Mouse (Mus musculus): ENCODE results near the gene Tha1. TPM values are rescaled to one million over a fixed set of nuclear protein-coding genes. Genes with fewer than 3 reads are reported as not detected.

Gene Tha1
- polyA plus RNA-seq, 1 experiment from 2014 or later = 4.9 TPM

- H3K4me3 ChIP-seq = no peak overlapping the region
- peaks cover 54% of the 10 kb centered on the region for H3K27me3 ChIP-seq (replicated peaks)
- no peaks in the 10 kb centered on the region for H3K9me3 ChIP-seq (replicated peaks)
- no peaks in the 10 kb centered on the region for H3K36me3 ChIP-seq
- H3K27ac ChIP-seq (ENCODE audit: poor library complexity, severe bottlenecking) = no peak overlapping the region
- no peaks in the 10 kb centered on the region for H3K4me1 ChIP-seq (replicated peaks)
- 57% methylated on average over 6 of the region's 6 CpGs for WGBS
- no peak overlapping the region for H3K4me2 ChIP-seq
- no peak for ATAC-seq (ENCODE audit: insufficient number of reproducible peaks, low FRiP score)
- H3K9ac ChIP-seq = 0 out of 2 replicates have a peak overlapping the region, but pooled peaks have one; percentile 35
Observed at GRCm38 (mm10) chr11:117865988-117866387, 7.3 kb downstream of the Tha1 start.

DNA sequence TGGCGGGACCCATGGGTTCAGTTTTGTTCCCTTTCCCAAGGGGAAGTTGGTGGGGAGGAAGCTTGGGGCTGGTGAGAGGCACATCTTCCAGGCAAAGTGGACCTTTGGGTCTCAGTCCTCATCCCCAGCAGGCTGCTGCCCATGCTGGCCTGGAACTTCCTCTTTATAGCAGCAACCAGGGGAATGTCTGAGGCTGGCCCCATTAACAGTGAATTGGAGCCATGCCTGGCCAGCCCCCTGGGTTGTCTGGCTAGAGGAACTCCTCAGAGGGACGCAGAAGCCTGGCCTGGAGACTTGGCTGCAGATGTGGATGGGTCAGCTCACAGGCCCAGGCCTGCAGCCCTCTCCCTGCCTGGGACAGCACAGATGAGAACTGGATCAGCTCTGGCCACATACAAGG, 8.5 kb downstream of the Tha1 start:
- H3K4me3 ChIP-seq = no peak overlapping the region

DNA sequence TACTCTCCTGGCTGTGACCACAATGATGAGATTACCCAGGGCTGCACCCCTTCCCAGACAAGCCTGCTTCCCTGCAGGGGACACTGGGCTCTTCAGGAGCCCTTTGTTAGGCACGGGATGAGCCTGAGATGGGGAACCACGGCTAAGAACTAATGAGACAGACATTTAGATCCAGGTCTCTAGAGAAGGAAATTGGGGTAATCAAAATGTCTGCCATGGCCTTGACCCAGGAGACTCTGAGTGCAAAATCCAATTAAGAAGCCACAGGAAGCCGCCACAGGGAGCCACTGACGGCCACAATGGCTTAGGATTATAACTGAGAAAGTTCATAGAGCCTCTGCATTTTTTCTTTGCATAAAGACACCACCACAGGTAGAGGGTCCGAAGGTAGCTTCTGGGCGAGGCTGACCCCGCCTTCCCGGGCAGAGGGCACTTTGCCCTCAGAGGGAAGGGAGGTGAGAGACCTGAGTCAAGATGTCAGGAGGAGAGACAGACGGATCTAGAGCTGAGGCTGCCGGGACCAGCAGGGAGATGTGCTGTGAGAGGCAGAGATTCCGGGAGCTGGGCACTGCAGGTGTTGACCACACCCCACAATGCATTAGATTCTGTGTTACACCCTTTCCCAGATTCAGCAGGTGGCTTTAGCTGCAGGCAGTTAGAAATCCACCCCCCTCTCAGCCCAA, 10.0 kb downstream of the Tha1 start:
- Histone ChIP-seq H3K4me3 (no peak overlapping the region), H3K36me3 (no peaks in the 10 kb centered on the region), H3K9ac (no peak overlapping the region), H3K27ac (ENCODE audit: poor library complexity, severe bottlenecking) (no peak overlapping the region), H3K9me3 (replicated peaks) (no peaks in the 10 kb centered on the region), H3K27me3 (replicated peaks) (peaks cover 80% of the 10 kb centered on the region), H3K4me1 (replicated peaks) (peaks cover 10% of the 10 kb centered on the region), H3K4me2 (no peak overlapping the region)
- WGBS = 33% methylated on average over 11 of the region's 11 CpGs
- ATAC-seq (ENCODE audit: insufficient number of reproducible peaks, low FRiP score) = no peak

More for the DNA sequence above, 8.5 kb downstream of the Tha1 start:
- Histone ChIP-seq H3K9ac (no peak overlapping the region), H3K27ac (ENCODE audit: poor library complexity, severe bottlenecking) (no peak overlapping the region), H3K4me1 (replicated peaks) (peaks cover 10% of the 10 kb centered on the region), H3K36me3 (no peaks in the 10 kb centered on the region), H3K4me2 (no peak overlapping the region), H3K27me3 (replicated peaks) (peaks cover 66% of the 10 kb centered on the region), H3K9me3 (replicated peaks) (no peaks in the 10 kb centered on the region)
- 61% methylated on average over 2 of the region's 2 CpGs for WGBS
- no peak for ATAC-seq (ENCODE audit: insufficient number of reproducible peaks, low FRiP score)

- Histone ChIP-seq H3K27me3 (replicated peaks) (peaks cover 76% of the 10 kb centered on the region), H3K4me3 (0 out of 2 replicates have a peak within 1 kb of the TSS, but pooled peaks have one; percentile 4), H3K4me1 (replicated peaks) (peaks cover 10% of the 10 kb centered on the region), H3K4me2 (peak within 1 kb of the TSS; percentile 49), H3K36me3 (peaks cover 24% of the 10 kb centered on the region), H3K27ac (ENCODE audit: poor library complexity, severe bottlenecking) (no peak within 1 kb of the TSS), H3K9ac (0 out of 2 replicates have a peak within 1 kb of the TSS, but pooled peaks have one; percentile 13), H3K9me3 (replicated peaks) (no peaks in the 10 kb centered on the region)
- 3% methylated on average over 23 of the region's 23 CpGs for WGBS
- no peak for ATAC-seq (ENCODE audit: insufficient number of reproducible peaks, low FRiP score)
Observed at GRCm38 (mm10) chr11:117860601-117861000, 12.7 kb downstream of the Tha1 start, which contains the start of gene Tmem235. Gene Tmem235, plus strand, starts transcription at chr11:117860752.

DNA sequence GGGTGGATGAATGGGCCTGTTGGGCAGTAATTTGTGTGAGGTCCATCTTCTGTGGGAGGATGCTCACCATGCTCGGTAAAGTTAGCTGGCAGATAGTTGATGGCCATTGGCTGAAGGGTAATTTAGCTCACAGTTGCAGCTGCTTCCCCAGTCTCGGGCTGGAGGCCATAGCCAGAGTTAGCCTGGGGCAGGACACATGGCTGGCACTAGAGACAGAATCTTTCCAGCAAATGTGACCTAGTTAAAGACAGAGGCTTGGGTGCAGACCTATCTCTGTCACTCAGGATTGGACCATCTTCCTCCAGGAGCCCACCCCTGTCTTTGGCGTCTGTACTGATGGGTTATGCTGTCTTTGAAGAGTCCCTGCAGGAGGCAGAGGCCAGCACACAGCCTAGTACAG, 14.9 kb downstream of the Tha1 start:
- Histone ChIP-seq H3K9me3 (replicated peaks) (no peaks in the 10 kb centered on the region), H3K27me3 (replicated peaks) (peaks cover 55% of the 10 kb centered on the region), H3K36me3 (peaks cover 43% of the 10 kb centered on the region), H3K27ac (ENCODE audit: poor library complexity, severe bottlenecking) (no peak overlapping the region), H3K4me1 (replicated peaks) (peaks cover 10% of the 10 kb centered on the region), H3K4me3 (no peak overlapping the region), H3K9ac (no peak overlapping the region), H3K4me2 (no peak overlapping the region)
- WGBS = 54% methylated on average over 3 of the region's 3 CpGs
- no peak for ATAC-seq (ENCODE audit: insufficient number of reproducible peaks, low FRiP score)

DNA sequence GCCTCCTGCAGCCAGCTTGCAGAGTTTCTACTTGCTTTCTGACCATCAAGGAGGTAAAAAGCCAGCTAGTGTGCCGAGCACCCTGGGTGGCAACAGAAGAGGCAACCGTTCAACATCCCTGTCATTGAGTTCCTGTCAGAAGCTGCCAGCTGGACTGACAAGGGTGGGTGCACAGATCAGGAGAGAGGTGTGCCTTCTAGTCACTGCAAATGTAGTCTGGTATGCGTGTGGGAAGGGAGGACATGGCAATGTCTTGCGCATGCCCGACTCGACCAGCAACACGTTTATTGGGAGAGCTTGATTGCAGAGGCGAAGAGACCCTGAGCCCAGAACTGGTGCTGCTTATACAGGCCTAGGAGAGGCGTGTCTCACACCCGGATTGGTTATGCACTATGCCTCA, 15.8 kb downstream of the Tha1 start:
- H3K36me3 ChIP-seq = peaks cover 52% of the 10 kb centered on the region
- no peak overlapping the region for H3K27ac ChIP-seq (ENCODE audit: poor library complexity, severe bottlenecking)
- H3K9me3 ChIP-seq (replicated peaks) = no peaks in the 10 kb centered on the region
- H3K4me3 ChIP-seq = no peak overlapping the region
- ATAC-seq (ENCODE audit: insufficient number of reproducible peaks, low FRiP score) = no peak
- 94% methylated on average over 10 of the region's 10 CpGs for WGBS
- H3K9ac ChIP-seq = no peak overlapping the region
- H3K4me2 ChIP-seq = no peak overlapping the region
- peaks cover 45% of the 10 kb centered on the region for H3K27me3 ChIP-seq (replicated peaks)
- peaks cover 10% of the 10 kb centered on the region for H3K4me1 ChIP-seq (replicated peaks)

GRCm38 (mm10) chr11:117855975-117856374, 17.3 kb downstream of the Tha1 start:
- H3K4me3 ChIP-seq = no peak overlapping the region
- H3K9ac ChIP-seq = no peak overlapping the region
- H3K27me3 ChIP-seq (replicated peaks) = peaks cover 30% of the 10 kb centered on the region
- ATAC-seq (ENCODE audit: insufficient number of reproducible peaks, low FRiP score) = no peak
- H3K4me2 ChIP-seq = no peak overlapping the region
- WGBS = 71% methylated on average over 1 of the region's 1 CpGs
- H3K4me1 ChIP-seq (replicated peaks) = peaks cover 12% of the 10 kb centered on the region
- H3K9me3 ChIP-seq (replicated peaks) = no peaks in the 10 kb centered on the region
- H3K27ac ChIP-seq (ENCODE audit: poor library complexity, severe bottlenecking) = no peak overlapping the region
- H3K36me3 ChIP-seq = peaks cover 63% of the 10 kb centered on the region

DNA sequence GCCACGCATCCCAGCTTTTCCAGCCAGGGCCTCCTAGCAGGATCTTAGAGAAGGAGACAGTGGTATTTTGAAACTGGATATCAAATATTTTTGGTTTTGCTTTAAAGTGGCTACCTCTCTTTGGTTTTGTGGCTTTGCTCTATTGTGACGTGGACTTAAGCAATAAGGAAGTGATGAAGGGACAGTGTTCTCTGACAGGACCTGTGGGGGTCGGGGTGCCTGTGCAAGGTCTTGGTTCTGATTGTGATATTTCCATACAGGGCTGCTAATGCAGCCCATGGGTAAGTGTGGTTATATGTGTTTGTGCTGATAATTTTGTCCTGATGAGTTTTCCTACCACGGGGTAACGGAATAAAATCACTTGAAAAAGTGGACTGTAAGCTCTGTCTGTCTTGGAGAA, 17.9 kb downstream of the Tha1 start:
- Histone ChIP-seq H3K27ac (ENCODE audit: poor library complexity, severe bottlenecking) (no peak overlapping the region), H3K4me2 (no peak overlapping the region), H3K4me1 (replicated peaks) (peaks cover 12% of the 10 kb centered on the region), H3K27me3 (replicated peaks) (peaks cover 24% of the 10 kb centered on the region), H3K9me3 (replicated peaks) (no peaks in the 10 kb centered on the region), H3K9ac (no peak overlapping the region), H3K4me3 (no peak overlapping the region), H3K36me3 (peaks cover 65% of the 10 kb centered on the region)
- 93% methylated on average over 5 of the region's 5 CpGs for WGBS
- ATAC-seq (ENCODE audit: insufficient number of reproducible peaks, low FRiP score) = no peak

GRCm38 (mm10) chr11:117854241-117854640, 19.0 kb downstream of the Tha1 start:
- Histone ChIP-seq H3K9me3 (replicated peaks) (no peaks in the 10 kb centered on the region), H3K9ac (no peak overlapping the region), H3K4me2 (no peak overlapping the region), H3K27me3 (replicated peaks) (peaks cover 13% of the 10 kb centered on the region), H3K4me3 (no peak overlapping the region), H3K27ac (ENCODE audit: poor library complexity, severe bottlenecking) (no peak overlapping the region), H3K4me1 (replicated peaks) (peaks cover 17% of the 10 kb centered on the region), H3K36me3 (peaks cover 65% of the 10 kb centered on the region)
- no peak for ATAC-seq (ENCODE audit: insufficient number of reproducible peaks, low FRiP score)
- WGBS = 88% methylated on average over 9 of the region's 9 CpGs

- 91% methylated on average over 3 of the region's 3 CpGs for WGBS
- peaks cover 23% of the 10 kb centered on the region for H3K4me1 ChIP-seq (replicated peaks)
- H3K27ac ChIP-seq (ENCODE audit: poor library complexity, severe bottlenecking) = no peak overlapping the region
- H3K36me3 ChIP-seq = peaks cover 63% of the 10 kb centered on the region
- H3K4me3 ChIP-seq = no peak overlapping the region
- H3K27me3 ChIP-seq (replicated peaks) = no peaks in the 10 kb centered on the region
- no peaks in the 10 kb centered on the region for H3K9me3 ChIP-seq (replicated peaks)
- no peak for ATAC-seq (ENCODE audit: insufficient number of reproducible peaks, low FRiP score)
- no peak overlapping the region for H3K4me2 ChIP-seq
- H3K9ac ChIP-seq = no peak overlapping the region
Observed at GRCm38 (mm10) chr11:117852875-117853274, 20.4 kb downstream of the Tha1 start.

- no peaks in the 10 kb centered on the region for H3K9me3 ChIP-seq (replicated peaks)
- peak within 1 kb of the TSS; percentile 97 for H3K27ac ChIP-seq (ENCODE audit: poor library complexity, severe bottlenecking)
- H3K36me3 ChIP-seq = peaks cover 30% of the 10 kb centered on the region
- H3K4me3 ChIP-seq = peak within 1 kb of the TSS; percentile 74
- peaks cover 27% of the 10 kb centered on the region for H3K4me1 ChIP-seq (replicated peaks)
- peak within 1 kb of the TSS; percentile 86 for H3K4me2 ChIP-seq
- WGBS = under 1% methylated on average over 51 of the region's 51 CpGs
- ATAC-seq (ENCODE audit: insufficient number of reproducible peaks, low FRiP score) = peak; percentile 96
- peak within 1 kb of the TSS; percentile 85 for H3K9ac ChIP-seq
- no peaks in the 10 kb centered on the region for H3K27me3 ChIP-seq (replicated peaks)
Observed at GRCm38 (mm10) chr11:117848985-117849671, 24.2 kb downstream of the Tha1 start, which contains the start of gene Birc5. Gene Birc5, plus strand, starts transcription at chr11:117849251.

Measured in heart, embryonic 12.5 days (tissue).